ENCODE assay signal across 18 mouse cellular contexts in the genomic region with DNA sequence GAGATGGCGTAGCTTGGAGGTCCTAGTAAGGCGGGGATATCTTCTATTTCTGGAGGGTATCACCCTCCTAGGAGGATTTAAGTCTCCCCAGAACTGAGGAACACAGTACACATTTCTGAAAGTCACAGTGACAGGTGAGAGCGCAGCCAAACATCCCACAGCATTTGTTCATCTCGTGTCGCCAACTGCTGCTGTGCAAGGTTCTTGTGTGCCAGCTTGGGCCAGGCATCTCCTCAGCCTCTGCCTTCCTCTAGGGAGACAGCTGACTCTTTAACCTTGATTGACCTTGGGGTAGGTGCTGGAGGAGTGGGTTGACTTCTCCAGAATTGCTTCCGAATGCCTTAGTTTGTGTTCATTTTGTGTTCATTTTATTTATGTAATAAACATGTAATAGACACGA.
"Had no signal": no experiment of that assay in that cellular context is flagged by ENCODE, and none has a peak within 500 bp of the region (broad histone marks: within the 10 kb centered on the region; RNA-seq: fewer than 3 reads in every experiment).

No protein-coding gene starts in this region.

- H3K9ac ChIP-seq: lung, embryonic 14.5 days; midbrain, embryonic 12.5 days; neural tube, embryonic 13.5 days; neural tube, embryonic 15.5 days had no signal

- DNase-seq: lung, adult 18-20 months; lung, embryonic 14.5 days; lung, postnatal 10 days; lung, postnatal 4 days; midbrain, embryonic 14.5 days; retina, postnatal 1 day; right cerebral cortex, adult 18-20 months; right cerebral cortex, postnatal 25 days; right cerebral cortex, postnatal 4 days; spleen, adult 18-20 months; thymus, adult 18-20 months; thymus, postnatal 14 days; thymus, postnatal 36 days had no signal

- H3K27ac ChIP-seq: midbrain, embryonic 10.5 days; midbrain, embryonic 12.5 days had no signal

- H3K36me3 ChIP-seq: midbrain, embryonic 10.5 days; midbrain, embryonic 12.5 days; neural tube, embryonic 13.5 days; neural tube, embryonic 15.5 days had no signal

- H3K4me3 ChIP-seq: midbrain, embryonic 10.5 days; midbrain, embryonic 12.5 days; myocyte; neural tube, embryonic 13.5 days; neural tube, embryonic 15.5 days had no signal

- H3K9me3 ChIP-seq: midbrain, embryonic 10.5 days; midbrain, embryonic 12.5 days; neural tube, embryonic 13.5 days; neural tube, embryonic 15.5 days had no signal
